Mouse (Mus musculus): ENCODE results near the gene Mfn1.

DNA sequence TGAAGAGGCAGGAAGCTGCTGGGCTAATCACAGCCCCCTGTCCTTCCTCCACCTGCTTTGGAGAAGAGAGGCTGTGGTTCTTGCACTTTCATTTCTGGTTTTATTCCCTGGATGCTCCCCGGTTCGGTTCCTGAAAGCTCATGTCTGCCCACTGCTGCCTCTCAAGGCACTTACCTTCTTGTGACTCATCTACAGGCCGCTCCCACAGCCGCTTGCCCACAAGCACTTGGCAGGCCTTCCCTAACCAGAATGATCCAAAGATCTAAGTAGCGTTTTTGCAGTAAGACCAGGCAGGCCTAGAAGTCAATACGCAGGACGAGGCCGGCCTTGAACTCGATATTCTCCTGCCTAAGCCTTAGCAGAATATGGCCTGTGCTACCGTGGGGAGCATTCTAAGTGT lies 71.8 kb downstream of the Mfn1 start:
- TF ChIP-seq CTCF (conservative IDR thresholded peaks at IDR 0.05; ENCODE audit: low read length), result no peak
- TF ChIP-seq NANOG (IDR thresholded peaks at IDR 0.05; ENCODE audit: borderline replicate concordance, low read length), result no peak

Measured in E14TG2a.4 (cell line).